Mouse (Mus musculus): ENCODE results near the gene Ap1ar. TPM values are rescaled to one million over a fixed set of nuclear protein-coding genes. Genes with fewer than 3 reads are reported as not detected.

The Ap1ar gene
- polyA plus RNA-seq, 2 experiments = 12.4 to 15.3 TPM

DNA sequence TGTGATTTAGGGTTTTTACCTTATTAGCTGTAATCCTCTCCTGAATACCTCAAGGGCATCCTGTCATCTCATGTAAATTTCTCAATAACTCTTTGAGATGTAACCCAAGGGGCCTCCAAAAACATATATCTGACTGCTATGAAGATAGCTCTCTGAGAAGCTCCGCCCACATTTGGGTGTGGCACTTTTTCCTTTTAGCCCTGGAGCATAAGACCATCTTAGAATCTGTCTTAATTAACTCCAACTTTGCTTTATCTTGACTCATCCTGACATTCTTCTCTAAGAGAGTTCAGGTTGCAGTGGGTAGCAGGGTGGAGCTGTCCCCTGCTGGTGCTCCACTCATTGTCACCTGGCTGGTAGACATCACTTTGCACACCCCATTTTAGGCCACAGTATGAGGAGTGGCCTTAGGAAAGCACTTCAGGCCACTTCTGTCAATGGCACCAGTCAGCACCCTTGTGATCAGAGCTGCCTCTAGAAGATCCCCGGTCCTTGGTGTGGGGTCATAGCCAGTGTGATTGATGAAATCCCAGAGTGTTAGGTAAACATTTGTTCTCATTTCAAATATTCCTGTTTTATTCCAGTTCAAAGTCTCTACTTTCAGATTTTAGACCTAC lies 6.1 kb upstream of the Ap1ar start:
- Histone ChIP-seq H3K9ac (replicated peaks) (no peak overlapping the region), H3K27ac (no peak overlapping the region), H3K4me1 (replicated peaks; ENCODE audit: control insufficient read depth in 2 of 2, insufficient read depth in 2 of 2, low read length in 1 of 2) (peaks cover 19 to 22% of the 10 kb centered on the region in 2 experiments), H3K27me3 (ENCODE audit: control insufficient read depth, insufficient read depth, low read length) (no peaks in the 10 kb centered on the region; the same call in 1 of the 2 replicates), H3K4me2 (ENCODE audit: low read depth) (peak overlapping the region; percentile 22), H3K9me3 (ENCODE audit: control insufficient read depth, low read length) (no peaks in the 10 kb centered on the region), H3K4me3 (ENCODE audit: insufficient read depth in 1 of 2, low read depth in 2 of 2, low read length in 2 of 2) (no peak overlapping the region), H3K36me3 (replicated peaks; ENCODE audit: control insufficient read depth, insufficient read depth, low read depth) (no peaks in the 10 kb centered on the region)
- ATAC-seq (ENCODE audit: insufficient read depth) (peak; percentile 44; the same call in 1 of the 2 replicates), DNase-seq (ENCODE audit: low read depth in 3 of 3, low spot score in 3 of 3) (peak in 1 of 3 experiments; percentile 44)
- TF ChIP-seq CTCF (IDR thresholded peaks at IDR 0.05; ENCODE audit: low read depth) (no peak), EP300 (IDR thresholded peaks at IDR 0.05; ENCODE audit: low read depth) (no peak)
- 58% methylated on average over 2 of the region's 2 CpGs for WGBS (ENCODE audit: insufficient replicate concordance)

DNA sequence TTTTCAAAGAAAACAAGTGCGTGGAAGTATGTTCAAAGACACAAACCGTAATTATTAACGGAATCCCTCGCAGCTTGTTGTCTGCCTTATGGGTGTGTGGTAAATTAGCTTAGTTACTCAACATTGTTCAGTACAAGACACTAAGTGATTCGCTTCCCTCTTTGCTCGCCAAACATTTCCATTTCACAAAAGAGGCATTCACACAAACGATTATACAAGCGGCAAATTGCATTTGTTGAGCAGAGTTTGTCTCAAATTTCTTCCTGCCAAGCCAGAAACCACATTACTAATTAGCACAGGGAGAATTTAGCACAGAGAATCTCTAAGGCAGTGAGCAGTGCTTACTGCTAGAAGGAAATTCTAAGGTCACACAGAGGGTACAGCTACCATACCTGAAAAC lies 4.6 kb upstream of the Ap1ar start:
- Histone ChIP-seq H3K27ac (no peak overlapping the region), H3K4me1 (replicated peaks; ENCODE audit: control insufficient read depth in 2 of 2, insufficient read depth in 2 of 2, low read length in 1 of 2) (peaks cover 18 to 23% of the 10 kb centered on the region in 2 experiments), H3K9ac (replicated peaks) (no peak overlapping the region), H3K4me3 (ENCODE audit: insufficient read depth in 1 of 2, low read depth in 2 of 2, low read length in 2 of 2) (no peak overlapping the region), H3K36me3 (replicated peaks; ENCODE audit: control insufficient read depth, insufficient read depth, low read depth) (no peaks in the 10 kb centered on the region), H3K4me2 (ENCODE audit: low read depth) (no peak overlapping the region), H3K27me3 (ENCODE audit: control insufficient read depth, insufficient read depth, low read length) (no peaks in the 10 kb centered on the region; the same call in 1 of the 2 replicates), H3K9me3 (ENCODE audit: control insufficient read depth, low read length) (no peaks in the 10 kb centered on the region)
- 74% methylated on average over 8 of the region's 8 CpGs for WGBS (ENCODE audit: insufficient replicate concordance)
- no peak for TF ChIP-seq EP300 (IDR thresholded peaks at IDR 0.05; ENCODE audit: low read depth)
- no peak for TF ChIP-seq CTCF (IDR thresholded peaks at IDR 0.05; ENCODE audit: low read depth)
- ATAC-seq (ENCODE audit: insufficient read depth) = no peak
- DNase-seq (ENCODE audit: low read depth in 3 of 3, low spot score in 3 of 3) = no peak

GRCm38 (mm10) chr3:127837972-127838644 lies 785 bp upstream of the Ap1ar start:
- H3K4me3 ChIP-seq (ENCODE audit: insufficient read depth in 1 of 2, low read depth in 2 of 2, low read length in 2 of 2) = peak overlapping the region; percentile 72 to 78
- DNase-seq (ENCODE audit: low read depth in 3 of 3, low spot score in 3 of 3) = no peak
- H3K27ac ChIP-seq = peak overlapping the region; percentile 96
- no peaks in the 10 kb centered on the region for H3K36me3 ChIP-seq (replicated peaks; ENCODE audit: control insufficient read depth, insufficient read depth, low read depth)
- peak overlapping the region; percentile 88 for H3K4me2 ChIP-seq (ENCODE audit: low read depth)
- H3K27me3 ChIP-seq (ENCODE audit: control insufficient read depth, insufficient read depth, low read length) = no peaks in the 10 kb centered on the region; the same call in 1 of the 2 replicates
- no peaks in the 10 kb centered on the region for H3K9me3 ChIP-seq (ENCODE audit: control insufficient read depth, low read length)
- H3K4me1 ChIP-seq (replicated peaks; ENCODE audit: control insufficient read depth in 2 of 2, insufficient read depth in 2 of 2, low read length in 1 of 2) = peaks cover 16 to 25% of the 10 kb centered on the region in 2 experiments
- WGBS (ENCODE audit: insufficient replicate concordance) = 21% methylated on average over 8 of the region's 8 CpGs
- TF ChIP-seq CTCF (IDR thresholded peaks at IDR 0.05; ENCODE audit: low read depth) = no peak
- TF ChIP-seq EP300 (IDR thresholded peaks at IDR 0.05; ENCODE audit: low read depth) = no peak
- peak overlapping the region; percentile 83 for H3K9ac ChIP-seq (replicated peaks)
- no peak; the same call in 1 of the 2 replicates for ATAC-seq (ENCODE audit: insufficient read depth)

DNA sequence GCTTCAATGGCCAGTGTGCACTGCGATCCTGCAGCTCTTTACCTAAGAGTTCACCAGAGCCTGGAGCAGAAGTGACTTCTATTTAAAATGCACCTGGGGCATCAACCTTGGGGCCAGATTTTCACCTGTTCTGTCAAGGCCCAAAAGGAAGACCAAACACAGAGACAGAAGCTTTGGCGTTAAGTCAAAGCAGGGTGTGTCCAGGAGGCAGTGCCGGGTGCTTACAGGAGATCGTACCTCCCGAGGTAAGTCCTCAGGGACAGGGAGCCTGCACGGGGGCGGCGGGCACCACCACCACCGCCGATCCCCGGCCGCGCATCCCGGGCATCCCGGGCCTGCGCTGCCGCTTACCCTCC lies 547 bp downstream of the Ap1ar start:
- DNase-seq (ENCODE audit: low read depth in 3 of 3, low spot score in 3 of 3) = peak in 1 of 3 experiments; percentile 36
- Histone ChIP-seq H3K4me2 (ENCODE audit: low read depth) (peak overlapping the region; percentile 68), H3K27ac (no peak overlapping the region; the same call in 1 of the 2 replicates), H3K4me3 (ENCODE audit: insufficient read depth in 1 of 2, low read depth in 2 of 2, low read length in 2 of 2) (peak overlapping the region; percentile 78 to 79), H3K36me3 (replicated peaks; ENCODE audit: control insufficient read depth, insufficient read depth, low read depth) (no peaks in the 10 kb centered on the region; the same call in 1 of the 2 replicates), H3K27me3 (ENCODE audit: control insufficient read depth, insufficient read depth, low read length) (no peaks in the 10 kb centered on the region; the same call in 1 of the 2 replicates), H3K4me1 (replicated peaks; ENCODE audit: control insufficient read depth in 2 of 2, insufficient read depth in 2 of 2, low read length in 1 of 2) (peaks cover 11 to 19% of the 10 kb centered on the region in 2 experiments), H3K9ac (replicated peaks) (peak overlapping the region; percentile 71), H3K9me3 (ENCODE audit: control insufficient read depth, low read length) (no peaks in the 10 kb centered on the region)
- ATAC-seq (ENCODE audit: insufficient read depth) = peak; percentile 49
- under 1% methylated on average over 17 of the region's 17 CpGs for WGBS (ENCODE audit: insufficient replicate concordance)
- TF ChIP-seq CTCF (IDR thresholded peaks at IDR 0.05; ENCODE audit: low read depth) (no peak), EP300 (IDR thresholded peaks at IDR 0.05; ENCODE audit: low read depth) (no peak)

- ATAC-seq (ENCODE audit: insufficient read depth) (no peak), DNase-seq (ENCODE audit: low read depth in 3 of 3, low spot score in 3 of 3) (no peak)
- H3K27ac ChIP-seq = no peak overlapping the region
- H3K4me3 ChIP-seq (ENCODE audit: insufficient read depth in 1 of 2, low read depth in 2 of 2, low read length in 2 of 2) = peak overlapping the region; percentile 14 to 23; a peak in 2 of 4 replicates
- peak overlapping the region; percentile 68 for H3K4me2 ChIP-seq (ENCODE audit: low read depth)
- no peaks in the 10 kb centered on the region for H3K27me3 ChIP-seq (ENCODE audit: control insufficient read depth, insufficient read depth, low read length)
- H3K9ac ChIP-seq (replicated peaks) = no peak overlapping the region
- peaks cover 11 to 19% of the 10 kb centered on the region in 2 experiments for H3K4me1 ChIP-seq (replicated peaks; ENCODE audit: control insufficient read depth in 2 of 2, insufficient read depth in 2 of 2, low read length in 1 of 2)
- no peak for TF ChIP-seq CTCF (IDR thresholded peaks at IDR 0.05; ENCODE audit: low read depth)
- TF ChIP-seq EP300 (IDR thresholded peaks at IDR 0.05; ENCODE audit: low read depth) = no peak
- H3K36me3 ChIP-seq (replicated peaks; ENCODE audit: control insufficient read depth, insufficient read depth, low read depth) = no peaks in the 10 kb centered on the region; the same call in 1 of the 2 replicates
- 52% methylated on average over 6 of the region's 6 CpGs for WGBS (ENCODE audit: insufficient replicate concordance)
- H3K9me3 ChIP-seq (ENCODE audit: control insufficient read depth, low read length) = no peaks in the 10 kb centered on the region
Measured at GRCm38 (mm10) chr3:127835594-127835993, 1.7 kb downstream of the Ap1ar start.

All from liver, embryonic 14.5 days (tissue).